ENCODE assay signal across 1 mouse cellular context in the genomic region with DNA sequence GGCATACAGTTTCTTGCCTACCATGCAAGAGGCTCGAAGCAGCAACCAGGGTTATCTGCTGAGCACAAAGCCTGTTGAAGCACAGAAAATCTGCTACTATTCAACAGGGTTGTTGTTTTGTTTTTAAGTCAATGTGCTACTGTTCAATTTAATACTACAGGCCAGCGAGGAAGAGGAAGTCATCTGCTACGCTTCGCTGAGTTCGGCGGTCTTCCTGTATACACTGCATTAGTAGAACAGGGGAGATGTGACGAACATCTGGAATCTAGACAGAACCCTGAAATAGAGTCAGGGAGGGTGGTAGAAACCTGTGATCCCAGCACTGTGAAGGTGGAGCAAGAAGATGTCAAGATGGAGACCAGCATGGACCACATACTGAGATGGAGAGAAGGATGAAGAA.
A peak's percentile ranks its signal among the peaks of the same experiment; 100 is the strongest.
TF ChIP-seq lines count a peak whose summit lies in the region.

No protein-coding gene starts in this region.

TF ChIP-seq in CH12.LX, 34 proteins besides CTCF, POLR2A, EP300 and RAD21 (continued from another document):
- TF ChIP-seq POLR2AphosphoS2 (IDR thresholded peaks at IDR 0.05; ENCODE audit: low read depth, low read length), result no peak
- no peak for TF ChIP-seq MXI1 (IDR thresholded peaks at IDR 0.05; ENCODE audit: low read depth, low read length)
- TF ChIP-seq UBTF (IDR thresholded peaks at IDR 0.05; ENCODE audit: low read depth, low read length), result no peak
- no peak for TF ChIP-seq TBP (conservative IDR thresholded peaks at IDR 0.05; ENCODE audit: low read depth, low read length)
- 0 out of 2 replicates have a peak, but pooled peaks have one; percentile 22 for TF ChIP-seq BHLHE40 (IDR thresholded peaks at IDR 0.05; ENCODE audit: low read depth, low read length)
- no peak for TF ChIP-seq KAT2A (IDR thresholded peaks at IDR 0.05; ENCODE audit: insufficient replicate concordance, low read length)
- no peak for TF ChIP-seq GABPA (IDR thresholded peaks at IDR 0.05; ENCODE audit: insufficient replicate concordance, low read depth, low read length)
- no peak for TF ChIP-seq NELFE (IDR thresholded peaks at IDR 0.05; ENCODE audit: low read depth, low read length)
- TF ChIP-seq PAX5 (IDR thresholded peaks at IDR 0.05; ENCODE audit: low read length), result peak; percentile 55; the same call in 1 of the 2 replicates
- peak; percentile 40; the same call in 1 of the 2 replicates for TF ChIP-seq ZNF384 (IDR thresholded peaks at IDR 0.05; ENCODE audit: low read depth, low read length)
- no peak; the same call in 1 of the 2 replicates for TF ChIP-seq MAX (IDR thresholded peaks at IDR 0.05; ENCODE audit: low read length)
- TF ChIP-seq ETS1 (conservative IDR thresholded peaks at IDR 0.05; ENCODE audit: low read depth, low read length), result no peak
- TF ChIP-seq E2F4 (IDR thresholded peaks at IDR 0.05; ENCODE audit: insufficient replicate concordance, low read depth, low read length), result no peak
- no peak for TF ChIP-seq RCOR1 (conservative IDR thresholded peaks at IDR 0.05; ENCODE audit: low read depth, low read length)
- TF ChIP-seq MEF2A (IDR thresholded peaks at IDR 0.05; ENCODE audit: borderline replicate concordance, low read depth, low read length), result peak; percentile 64; the same call in 1 of the 2 replicates
